Mouse (Mus musculus) ES-E14 (cell line): ENCODE results near the gene Glrx.

Experiments used
- HCFC1 ChIP-seq: IDR thresholded peaks from 2 replicates; pipeline ENCODE4 v1.6.1; 2012; ENCODE audit warnings: low read length, inconsistent platforms, borderline replicate concordance; ENCODE audit not compliant: insufficient read depth
- MAFK ChIP-seq: IDR thresholded peaks from 2 replicates; pipeline ENCODE4 v1.6.1; 2014; ENCODE audit warnings: mild to moderate bottlenecking, low read depth, low read length, inconsistent platforms; ENCODE audit not compliant: insufficient read depth
- ZC3H11A ChIP-seq: IDR thresholded peaks from 2 replicates; pipeline ENCODE4 v1.6.1; 2012; ENCODE audit warnings: low read depth, mild to moderate bottlenecking, inconsistent platforms, low read length, borderline replicate concordance
- ZNF384 ChIP-seq: IDR thresholded peaks from 2 replicates; pipeline ENCODE4 v1.6.1; 2012; ENCODE audit warnings: low read depth, low read length, inconsistent platforms

DNA sequence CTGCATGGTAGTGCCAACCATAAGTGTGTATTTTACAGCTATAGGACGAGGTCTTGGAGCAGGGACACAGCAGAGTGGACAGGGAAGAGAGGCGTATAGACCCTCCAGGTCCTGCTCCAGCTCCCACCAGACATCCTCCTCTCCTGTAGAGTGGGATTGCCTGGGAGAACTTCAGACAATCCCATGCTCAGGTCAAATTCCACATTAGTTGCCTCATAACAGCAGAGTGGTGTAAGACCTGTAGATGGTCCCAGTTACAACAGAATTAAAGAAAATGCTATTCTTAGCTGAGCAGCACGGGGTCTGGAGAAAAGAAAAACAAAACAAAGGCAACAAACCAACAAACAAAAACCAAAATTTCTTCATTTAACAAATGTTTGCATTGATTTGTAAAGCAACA is 2.3 kb downstream of the Glrx start:
- TF ChIP-seq ZC3H11A (no peak), HCFC1 (no peak), ZNF384 (no peak), MAFK (no peak)
